Mouse (Mus musculus) cerebellum, adult 2 months (tissue): ENCODE data around the gene Gzmk. TPM values are rescaled to one million over a fixed set of nuclear protein-coding genes. Genes with fewer than 3 reads are reported as not detected.

Experiments used
- DNase-seq, 2 experiments: peaks; one replicate each; pipeline ENCODE4 v3.0.0; 2021
- H3K27ac ChIP-seq: fragments of 200-500 bp; 2 replicates; pipeline ENCODE4 v1.5.1; 2012; ENCODE audit warnings: low read length, control low read depth, inconsistent platforms; ENCODE audit not compliant: insufficient read depth
- H3K27me3 ChIP-seq: fragments of 200-500 bp; 2 replicates; pipeline ENCODE4 v1.6.1; 2012; ENCODE audit warnings: inconsistent platforms, mild to moderate bottlenecking, low read length, moderate library complexity; ENCODE audit not compliant: control insufficient read depth, insufficient read depth
- H3K4me1 ChIP-seq: fragments of 200-500 bp; 2 replicates; pipeline ENCODE4 v1.6.1; 2011; ENCODE audit warnings: low read length; ENCODE audit not compliant: control insufficient read depth, insufficient read depth
- H3K4me3 ChIP-seq: fragments of 200-500 bp; replicated peaks from 2 replicates; pipeline ENCODE3; 2011; ENCODE audit warnings: mild to moderate bottlenecking, low read depth, low read length, control low read depth; ENCODE audit not compliant: insufficient read depth
- CTCF ChIP-seq: fragments of 200-500 bp; IDR thresholded peaks from 2 replicates; pipeline ENCODE4 v1.5.1; 2011; ENCODE audit warnings: low read depth, mild to moderate bottlenecking, control low read depth, low read length, moderate library complexity, borderline replicate concordance; ENCODE audit not compliant: insufficient read depth
- POLR2A ChIP-seq: fragments of 200-500 bp; IDR thresholded peaks from 2 replicates; pipeline ENCODE4 v1.6.1; 2011; ENCODE audit warnings: low read length, control low read depth, borderline replicate concordance; ENCODE audit not compliant: insufficient read depth
- WGBS: fragments of 180-500 bp; shearing (Covaris S2); methylation state at CpG from one replicate; pipeline ENCODE4 v1.1.7; 2018; 5-methylcytosine and 5-hydroxymethylcytosine counted together
- polyA plus RNA-seq: library from polyadenylated mRNA; depleted of rRNA; stranded (reverse); fragments of >200 nt; gene quantifications from 2 replicates; pipeline ENCODE4 v1.2.3, GENCODE M21; 2012

Gzmk gene
- polyA plus RNA-seq, 1 experiment = not detected

DNA sequence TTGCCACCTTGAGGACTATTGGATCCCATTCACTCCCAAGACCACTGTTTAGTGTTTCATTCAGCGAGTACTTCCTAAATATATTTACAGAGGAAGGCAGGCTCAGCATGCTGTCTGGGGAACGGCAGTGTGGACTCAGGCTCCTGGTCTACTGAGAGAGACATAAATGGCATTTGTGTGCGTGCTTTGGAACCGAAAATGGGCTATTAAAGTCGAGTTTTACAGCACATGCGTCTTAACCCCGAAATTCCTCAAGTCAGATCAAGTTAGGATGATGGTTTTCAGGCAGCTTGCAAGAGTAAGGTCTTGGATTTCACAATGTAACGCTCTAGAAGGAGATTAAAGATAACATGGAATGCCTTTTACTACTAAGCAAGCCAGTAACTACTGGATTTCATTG, 25.0 kb downstream of the Gzmk start:
- Histone ChIP-seq H3K27ac (no peak overlapping the region), H3K4me1 (no peaks in the 10 kb centered on the region), H3K27me3 (no peaks in the 10 kb centered on the region), H3K4me3 (no peak overlapping the region)
- no peak for TF ChIP-seq POLR2A
- TF ChIP-seq CTCF = no peak
- no peak for DNase-seq
- WGBS = 74% methylated on average over 8 of the region's 8 CpGs

DNA sequence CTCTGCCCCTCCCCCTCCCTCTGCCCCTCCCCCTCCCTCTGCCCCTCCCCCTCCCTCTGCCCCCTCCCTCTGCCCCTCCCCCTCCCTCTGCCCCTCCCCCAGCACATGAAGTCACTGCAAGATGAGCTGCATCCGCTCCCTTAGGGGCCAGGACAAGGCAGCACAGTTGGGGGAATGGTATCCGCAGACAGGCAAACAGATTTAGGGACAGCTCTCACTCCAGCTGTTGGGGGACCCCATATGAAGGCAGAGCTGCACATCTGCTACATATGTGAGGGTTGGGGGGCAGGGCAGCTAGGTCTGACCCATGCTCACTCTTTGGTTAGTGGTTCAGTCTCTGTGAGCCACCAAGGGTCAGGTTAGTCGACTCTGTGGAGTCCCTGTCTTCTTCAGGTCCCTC, 26.4 kb downstream of the Gzmk start:
- WGBS = 52% methylated on average over 3 of the region's 3 CpGs
- no peak for DNase-seq

DNA sequence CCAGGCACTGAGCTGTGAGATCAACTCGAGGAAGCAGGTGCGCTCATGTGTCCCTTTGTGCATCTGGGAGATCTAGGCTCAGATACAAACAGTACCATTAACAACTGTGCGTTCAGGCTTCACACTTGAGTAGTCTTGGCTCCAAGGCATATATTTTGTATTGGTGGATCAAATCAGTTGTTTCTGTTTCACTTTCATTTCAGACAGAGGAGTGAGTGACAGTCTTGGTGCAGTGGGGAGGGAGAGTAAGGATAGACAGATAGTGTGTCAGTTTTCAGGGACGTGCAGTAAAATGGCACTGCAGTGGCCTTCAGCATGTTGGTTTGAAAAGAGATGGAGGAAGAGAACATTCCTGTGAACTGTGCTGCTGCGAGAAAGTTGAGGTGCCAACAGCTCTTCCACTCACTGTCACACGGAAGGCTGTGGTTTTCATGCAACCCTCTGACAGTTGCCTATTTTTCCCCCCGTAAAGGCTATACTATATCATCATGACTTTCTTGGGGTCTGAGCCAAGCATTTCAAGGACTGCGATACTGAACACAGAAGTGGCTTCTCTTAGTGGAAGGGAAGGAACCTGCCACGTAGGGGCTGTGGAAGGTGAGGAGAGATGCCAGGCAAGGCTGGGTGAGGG, 27.7 kb downstream of the Gzmk start:
- no peak overlapping the region for H3K4me3 ChIP-seq
- H3K27me3 ChIP-seq = no peaks in the 10 kb centered on the region
- WGBS = 71% methylated on average over 9 of the region's 9 CpGs
- no peak for DNase-seq
- H3K27ac ChIP-seq = no peak overlapping the region
- TF ChIP-seq POLR2A (no peak), CTCF (no peak)
- H3K4me1 ChIP-seq = no peaks in the 10 kb centered on the region

More for the DNA sequence above, 26.4 kb downstream of the Gzmk start:
- Histone ChIP-seq H3K4me1 (no peaks in the 10 kb centered on the region), H3K27ac (no peak overlapping the region), H3K27me3 (no peaks in the 10 kb centered on the region), H3K4me3 (no peak overlapping the region)
- no peak for TF ChIP-seq POLR2A
- TF ChIP-seq CTCF = no peak

DNA sequence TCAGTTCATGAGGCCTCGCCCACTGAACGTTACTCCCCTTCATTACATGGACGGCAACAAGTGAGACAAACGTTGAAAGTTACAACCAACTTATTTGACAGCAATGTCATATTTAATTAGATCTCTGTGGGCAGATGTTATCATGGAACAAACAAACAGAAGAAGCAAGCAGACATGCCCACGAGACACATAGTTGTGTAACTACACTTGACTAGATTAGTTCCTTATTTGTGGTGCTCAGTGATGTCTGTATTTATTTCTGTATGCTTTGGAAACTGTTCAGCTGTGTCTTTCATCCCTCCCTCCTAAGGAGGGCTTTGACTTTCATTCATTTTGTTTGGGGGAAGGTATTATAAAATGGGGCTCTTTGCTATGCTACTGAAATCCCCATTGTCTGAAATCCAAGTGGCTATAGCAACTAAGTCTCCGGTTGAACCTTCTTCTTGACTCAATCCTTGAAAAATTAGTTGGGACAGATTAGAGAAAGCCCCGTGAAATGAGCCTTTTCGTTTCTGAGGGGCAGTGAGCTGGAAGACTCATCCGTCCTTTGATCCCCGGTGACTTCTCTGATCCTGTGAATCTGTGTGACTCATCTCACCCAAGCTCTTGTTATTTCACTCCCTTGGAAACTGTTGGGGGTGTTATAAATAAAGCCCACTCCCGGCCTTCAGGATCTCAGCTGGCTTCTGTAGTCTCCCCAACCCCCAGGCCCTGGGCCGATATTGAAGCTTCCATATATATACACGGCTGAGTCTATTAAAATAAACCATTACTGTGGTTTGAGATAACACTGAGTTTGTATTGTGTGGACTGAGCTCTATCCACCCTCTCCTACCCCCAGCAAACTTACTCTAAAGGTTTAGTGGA, 28.7 kb downstream of the Gzmk start:
- WGBS = 45% methylated on average over 13 of the region's 13 CpGs
- H3K27ac ChIP-seq = no peak overlapping the region
- no peaks in the 10 kb centered on the region for H3K4me1 ChIP-seq
- DNase-seq = no peak
- no peak for TF ChIP-seq CTCF
- no peak for TF ChIP-seq POLR2A
- no peak overlapping the region for H3K4me3 ChIP-seq
- no peaks in the 10 kb centered on the region for H3K27me3 ChIP-seq

DNA sequence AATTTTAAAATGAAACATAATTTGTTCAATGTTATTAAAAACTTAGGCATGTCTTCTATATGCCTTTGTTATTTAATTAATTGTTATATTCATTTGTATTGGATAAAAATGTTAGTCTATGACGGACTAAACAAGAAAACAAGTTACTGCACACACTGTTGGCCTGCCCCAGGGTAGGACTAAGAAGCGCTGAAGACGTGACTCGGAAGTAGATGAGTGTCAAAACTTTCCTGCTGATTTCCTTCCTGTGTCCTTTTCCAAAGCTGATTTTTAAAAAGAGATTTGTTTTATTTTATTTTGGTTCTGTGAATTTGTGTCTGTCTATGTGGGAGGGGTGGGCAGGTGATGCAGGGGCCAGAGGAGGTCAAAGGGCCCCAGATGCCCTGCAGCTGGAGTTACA, 42.0 kb downstream of the Gzmk start:
- WGBS = 83% methylated on average over 4 of the region's 4 CpGs
- H3K4me1 ChIP-seq = no peaks in the 10 kb centered on the region
- H3K27ac ChIP-seq = no peak overlapping the region
- DNase-seq = no peak
- H3K27me3 ChIP-seq = no peaks in the 10 kb centered on the region
- no peak overlapping the region for H3K4me3 ChIP-seq
- TF ChIP-seq POLR2A (no peak), CTCF (no peak)

DNA sequence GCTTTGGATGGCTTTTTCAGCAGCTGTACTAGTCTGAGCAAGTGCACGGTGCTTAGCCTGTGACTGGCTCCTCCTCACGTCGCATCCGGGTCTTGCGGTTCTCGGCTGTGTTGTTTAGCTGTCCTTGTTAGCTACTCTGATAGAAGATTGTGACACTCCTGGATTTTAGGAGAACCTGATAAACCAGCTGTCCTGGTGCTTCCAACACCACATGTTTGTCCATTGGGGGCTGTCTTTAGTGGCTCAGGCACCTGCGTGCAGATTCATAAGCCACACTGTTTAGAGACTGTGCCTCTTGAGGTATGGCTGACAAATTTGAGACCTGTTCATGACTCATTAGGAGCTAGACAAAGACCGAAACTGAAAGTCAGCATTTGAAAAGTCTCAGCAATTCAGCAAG, 42.4 kb downstream of the Gzmk start:
- no peak for DNase-seq
- Histone ChIP-seq H3K27ac (no peak overlapping the region), H3K27me3 (no peaks in the 10 kb centered on the region), H3K4me1 (no peaks in the 10 kb centered on the region), H3K4me3 (no peak overlapping the region)
- no peak for TF ChIP-seq POLR2A
- TF ChIP-seq CTCF = no peak
- WGBS = 90% methylated on average over 8 of the region's 8 CpGs

DNA sequence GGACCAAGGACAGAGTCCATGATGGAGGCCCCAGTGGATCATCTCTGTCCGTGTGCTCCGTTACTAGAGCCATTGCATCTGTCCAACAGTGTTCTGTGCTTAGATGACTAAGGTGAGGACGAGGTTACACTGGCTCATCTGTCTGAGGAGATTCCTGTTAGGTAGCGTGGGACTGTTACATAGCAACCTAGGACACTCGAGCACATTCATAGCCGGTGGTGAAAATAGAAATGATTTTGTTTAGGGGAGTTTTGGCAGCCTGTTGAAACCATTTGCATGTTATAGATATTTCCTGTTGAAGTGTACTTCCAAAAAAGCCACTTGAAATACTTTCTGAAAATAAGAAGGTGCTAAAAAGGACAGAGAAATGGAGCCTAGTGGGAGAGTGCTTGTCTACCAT, 51.5 kb downstream of the Gzmk start:
- DNase-seq = no peak
- Histone ChIP-seq H3K27ac (no peak overlapping the region), H3K27me3 (no peaks in the 10 kb centered on the region), H3K4me1 (no peaks in the 10 kb centered on the region), H3K4me3 (no peak overlapping the region)
- 86% methylated on average over 6 of the region's 6 CpGs for WGBS
- no peak for TF ChIP-seq POLR2A
- no peak for TF ChIP-seq CTCF

DNA sequence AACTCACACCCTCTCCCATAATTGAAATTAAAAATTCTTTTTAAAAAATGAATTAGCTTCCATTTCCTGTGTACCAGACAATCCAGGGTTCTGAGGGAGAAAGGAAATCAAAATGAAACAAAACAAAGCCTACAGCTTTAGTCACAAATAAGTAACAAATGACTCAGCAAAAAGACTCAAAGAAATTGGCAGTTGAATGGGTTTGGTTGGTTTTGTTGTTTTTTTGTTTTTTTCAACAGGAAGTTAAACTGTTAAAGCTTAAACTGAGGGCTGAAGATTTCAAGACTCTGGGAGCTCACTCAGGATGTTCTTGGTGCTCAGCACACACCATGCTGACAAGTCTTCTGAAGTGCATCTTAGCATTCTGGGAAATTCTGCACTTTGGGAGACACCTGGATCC, 55.5 kb downstream of the Gzmk start:
- Histone ChIP-seq H3K27me3 (no peaks in the 10 kb centered on the region), H3K4me1 (no peaks in the 10 kb centered on the region), H3K27ac (no peak overlapping the region), H3K4me3 (no peak overlapping the region)
- TF ChIP-seq POLR2A (no peak), CTCF (no peak)
- no peak for DNase-seq
